ENCODE assay signal across 8 mouse cellular contexts in genomic region chr1:38988357-38988756, GRCm38 (mm10). TPM values are rescaled to one million over a fixed set of nuclear protein-coding genes. Genes with fewer than 3 reads are reported as not detected.
A peak's percentile ranks its signal among the peaks of the same experiment; 100 is the strongest.
DNase-seq lines count a peak whose midpoint lies in the region; ATAC-seq lines count a peak whose summit lies in the region.

No protein-coding gene starts in this region.

- WGBS in kidney, embryonic 15.5 days, result 21% methylated on average over 7 of the region's 7 CpGs
- WGBS in intestine, embryonic 14.5 days, result 22% methylated on average over 7 of the region's 7 CpGs

- peaks cover 19% of the 10 kb centered on the region for H3K4me1 ChIP-seq in kidney, embryonic 15.5 days
- H3K4me1 ChIP-seq in brown adipose tissue, adult 24 weeks (ENCODE audit: control insufficient read depth, insufficient read depth, insufficient read length, low read length), result peaks cover 4% of the 10 kb centered on the region; the same call in 1 of the 2 replicates
- peaks cover 5% of the 10 kb centered on the region for H3K4me1 ChIP-seq in intestine, embryonic 14.5 days (replicated peaks; ENCODE audit: control insufficient read depth, insufficient read depth, low read length)

- peak overlapping the region; percentile 87 for H3K4me3 ChIP-seq in kidney, embryonic 15.5 days (replicated peaks)
- peak overlapping the region; percentile 90 for H3K4me3 ChIP-seq in brown adipose tissue, adult 24 weeks (ENCODE audit: insufficient read depth, low read depth, low read length)
- peak overlapping the region; percentile 97 for H3K4me3 ChIP-seq in intestine, embryonic 14.5 days (ENCODE audit: low read depth, low read length)

- peaks cover 24% of the 10 kb centered on the region for H3K36me3 ChIP-seq in kidney, embryonic 15.5 days
- H3K36me3 ChIP-seq in intestine, embryonic 14.5 days (ENCODE audit: control insufficient read depth, insufficient read depth, low read length), result peaks cover 23% of the 10 kb centered on the region

- intact Hi-C loops in left cerebral cortex, postnatal 10 days (cut with DNase I), result loop anchor here (5.0 kb wide), 1 partner anchor 91 kb away; the partner anchor contains the start of gene Chst10

- H3K9ac ChIP-seq in kidney, embryonic 15.5 days, result peak overlapping the region; percentile 70
- H3K9ac ChIP-seq in intestine, embryonic 14.5 days (ENCODE audit: low read length), result peak overlapping the region; percentile 78

- no peak for DNase-seq in kidney, postnatal 36 days
- DNase-seq in intestine, embryonic 14.5 days (ENCODE audit: low spot score), result no peak
- DNase-seq in neural tube, embryonic 10.5 days (ENCODE audit: extremely low spot score, low spot score), result peak; percentile 14
- DNase-seq in urinary bladder, postnatal 25 days (ENCODE audit: low spot score), result no peak
- no peak for DNase-seq in left cerebral cortex, postnatal 10 days (ENCODE audit: extremely low spot score in 1 of 2, low spot score in 2 of 2)
- no peak for DNase-seq in layer of hippocampus, adult 18-20 months (ENCODE audit: low spot score in 2 of 2)

- no peak for ATAC-seq in kidney, embryonic 15.5 days (replicated peaks; ENCODE audit: low FRiP score)
- no peak for ATAC-seq in intestine, embryonic 14.5 days (replicated peaks; ENCODE audit: low FRiP score, low TSS enrichment, low read depth)

- peak overlapping the region; percentile 64 for H3K4me2 ChIP-seq in kidney, embryonic 15.5 days
- peak overlapping the region; percentile 70 for H3K4me2 ChIP-seq in intestine, embryonic 14.5 days (ENCODE audit: low read length)

- no peaks in the 10 kb centered on the region for H3K9me3 ChIP-seq in kidney, embryonic 15.5 days (replicated peaks)
- no peaks in the 10 kb centered on the region for H3K9me3 ChIP-seq in intestine, embryonic 14.5 days (ENCODE audit: control insufficient read depth, low read length)

- peak overlapping the region; percentile 95 for H3K27ac ChIP-seq in kidney, embryonic 15.5 days
- peak overlapping the region; percentile 81; the same call in 1 of the 2 replicates for H3K27ac ChIP-seq in brown adipose tissue, adult 24 weeks (replicated peaks; ENCODE audit: low read depth, low read length)
- peak overlapping the region; percentile 88 for H3K27ac ChIP-seq in intestine, embryonic 14.5 days (ENCODE audit: low read depth)

- H3K27me3 ChIP-seq in kidney, embryonic 15.5 days, result no peaks in the 10 kb centered on the region
- H3K27me3 ChIP-seq in intestine, embryonic 14.5 days (replicated peaks; ENCODE audit: control insufficient read depth, insufficient read depth, low read length), result no peaks in the 10 kb centered on the region

RNA-seq across cellular contexts. Expression of gene Pdcl3, which starts 2.9 kb away (rescaled TPM):
- polyA plus RNA-seq in kidney, embryonic 15.5 days (2015; fragmentation: Nextera tagmentation; extraction: Ambion mirVana), result 177 and 183 TPM in 2 replicates
- 62.3 and 101 TPM in 2 replicates for polyA plus RNA-seq in brown adipose tissue, adult 24 weeks (2012; ENCODE audit: insufficient read depth, insufficient read length, missing spikeins)
- 140 and 160 TPM in 2 replicates for polyA plus RNA-seq in intestine, embryonic 14.5 days (2014; fragmentation: Nextera tagmentation; extraction: Ambion mirVana)
- total RNA-seq in left cerebral cortex, postnatal 10 days (2021), result 10 to 100 TPM; 40.6 to 42.0 TPM
- 10 to 100 TPM; 32.1 to 35.8 TPM for total RNA-seq in layer of hippocampus, adult 18-20 months (2021)

RNA-seq across cellular contexts. Expression of gene Nms, which starts 49.4 kb away (rescaled TPM):
- not detected in 2 replicates for polyA plus RNA-seq in kidney, embryonic 15.5 days (2015; fragmentation: Nextera tagmentation; extraction: Ambion mirVana)
- not detected in 2 replicates for polyA plus RNA-seq in brown adipose tissue, adult 24 weeks (2012; ENCODE audit: insufficient read depth, insufficient read length, missing spikeins)
- polyA plus RNA-seq in intestine, embryonic 14.5 days (2014; fragmentation: Nextera tagmentation; extraction: Ambion mirVana), result not detected in 2 replicates
- total RNA-seq in left cerebral cortex, postnatal 10 days (2021), result not detected
- total RNA-seq in layer of hippocampus, adult 18-20 months (2021), result not detected
